Mouse (Mus musculus) activated CD4-positive, CD25-positive, alpha-beta regulatory T cell (primary cell): Measurements from ENCODE around the gene Dpp9. TPM values are rescaled to one million over a fixed set of nuclear protein-coding genes. Genes with fewer than 3 reads are reported as not detected.

Experiments
- polyA plus RNA-seq, 2 experiments: library from polyadenylated mRNA; unstranded; fragments of 100-300 nt; shearing (Covaris generic); gene quantifications; one replicate each; pipeline ENCODE4 v1.2.1; 2017

Dpp9 gene
- 10 to 100 TPM; 19.0 to 43.4 TPM for polyA plus RNA-seq

DNA sequence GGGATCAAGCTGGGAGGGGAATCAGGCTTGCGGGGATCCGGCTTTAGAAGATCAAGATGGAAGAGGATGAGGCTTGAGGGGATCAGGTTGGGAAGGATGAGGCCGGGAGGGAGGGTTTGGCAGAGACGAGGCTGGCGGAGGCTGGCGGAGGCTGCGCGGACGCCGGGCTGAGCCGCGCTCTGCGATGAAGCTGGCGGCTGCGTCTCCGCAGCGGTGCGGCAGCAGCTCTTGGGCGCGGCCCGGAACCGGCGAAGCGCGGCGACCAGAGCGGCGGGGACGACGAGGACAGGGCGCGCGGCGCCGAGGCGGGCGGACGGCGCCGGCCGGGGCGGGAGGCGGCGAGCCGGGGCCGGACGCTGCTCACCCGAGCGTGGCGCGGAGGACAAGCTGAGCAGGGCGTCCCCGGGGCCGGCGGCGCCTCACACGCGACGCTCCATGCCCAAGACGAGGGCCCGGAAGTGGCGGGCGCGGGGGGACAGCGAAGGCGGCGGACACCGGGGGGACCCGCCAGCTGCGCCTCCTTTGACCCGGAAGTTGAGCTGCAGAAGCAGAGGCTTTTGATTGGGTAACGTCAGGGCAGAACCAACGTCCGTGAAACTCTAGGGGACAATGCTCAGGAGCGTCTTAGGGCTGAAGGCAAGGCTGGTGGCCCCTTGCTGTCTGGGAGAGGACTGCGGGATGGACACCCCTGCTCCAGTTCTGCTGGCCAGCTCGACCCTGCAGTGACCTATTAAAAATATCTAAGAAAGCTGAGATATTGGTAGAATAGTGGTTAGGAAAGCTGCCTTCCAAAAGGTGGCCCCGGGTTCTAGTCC lies at the start of gene Dpp9:
TSS of gene Dpp9 (minus strand) at position 529 of the 815 bp plus-strand sequence.

GRCm38 (mm10) chr17:56256239-56256881 lies 37.7 kb upstream of the Dpp9 start, which contains the start of gene Fem1a:
TSS of gene Fem1a (plus strand) at chr17:56256810.

DNA sequence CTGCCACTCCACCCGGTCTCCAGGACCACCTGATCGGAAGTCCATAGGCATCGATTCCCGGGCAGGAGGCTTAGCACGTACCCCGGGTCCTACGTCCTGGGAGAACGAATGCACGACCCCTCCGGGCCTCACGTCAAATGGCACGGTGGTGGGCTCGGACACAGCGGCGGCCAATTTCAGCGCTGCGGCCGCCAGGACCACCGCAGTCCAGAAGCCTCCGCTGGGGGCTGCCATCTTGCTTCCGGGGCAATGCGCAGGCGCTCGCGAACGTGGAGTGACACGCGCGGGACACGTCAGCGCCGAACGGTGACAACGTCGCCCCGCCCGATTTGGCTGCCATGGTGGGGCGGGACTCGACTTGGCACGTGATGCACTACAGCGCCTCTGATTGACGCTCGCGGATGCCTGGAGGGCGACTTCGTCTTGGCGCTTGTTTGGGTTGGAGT lies 35.0 kb downstream of the Dpp9 start, which contains the start of gene Mydgf:
TSS of gene Mydgf (minus strand) at position 263 of the 446 bp plus-strand sequence.

DNA sequence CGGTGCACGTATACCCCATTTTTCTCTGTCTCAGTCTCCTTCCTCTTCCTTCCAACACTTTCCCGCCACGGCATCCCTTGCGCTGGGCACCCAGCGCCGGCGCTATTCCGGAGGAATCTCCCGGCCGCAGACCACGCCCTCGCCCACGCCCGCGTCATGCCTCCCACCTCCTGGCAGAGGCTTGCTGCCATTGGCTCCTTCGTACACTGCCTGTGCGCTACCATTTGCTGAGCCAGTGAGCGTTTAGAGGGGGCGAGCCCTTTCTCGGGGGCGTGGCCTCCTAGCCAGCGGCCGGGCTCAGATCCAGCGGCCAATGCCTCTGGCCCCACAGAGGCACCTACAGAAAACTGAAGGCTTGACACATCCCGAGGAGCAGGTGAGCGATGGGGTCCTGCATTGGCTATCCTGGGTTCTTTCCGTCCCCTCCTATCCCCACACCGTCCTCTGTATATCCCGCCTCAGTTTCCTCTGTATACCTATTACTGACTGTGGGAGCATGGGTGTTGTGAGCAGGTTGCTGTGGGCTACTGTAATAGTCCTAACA lies 56.4 kb downstream of the Dpp9 start, which contains the start of gene Tnfaip8l1:
TSS of gene Tnfaip8l1 (plus strand) at position 247 of the 544 bp plus-strand sequence.

GRCm38 (mm10) chr17:56139858-56140595 lies 78.7 kb downstream of the Dpp9 start, which contains the start of gene Sema6b:
TSS of gene Sema6b (minus strand) at chr17:56140343.

Other genes with a start within 250 kb of the Dpp9 start
- gene Shd, start 248.4 kb downstream of the Dpp9 start, polyA plus RNA-seq: under 1 TPM; 0.17 to 0.95 TPM
- gene Fsd1, start 232.4 kb downstream of the Dpp9 start, polyA plus RNA-seq: under 1 TPM in 1 of 2 experiments, not detected in 1; 0.93 TPM
- under 1 TPM; 0.31 to 0.97 TPM for gene Stap2, start 213.3 kb downstream of the Dpp9 start, polyA plus RNA-seq
- 100 to 1,000 TPM; 106 to 109 TPM for gene Mpnd, start 213.2 kb downstream of the Dpp9 start, polyA plus RNA-seq
- gene Sh3gl1, start 182.3 kb downstream of the Dpp9 start, polyA plus RNA-seq: 100 to 1,000 TPM; 159 to 164 TPM
- 10 to 100 TPM in 1 of 2 experiments, 1 to 10 TPM in 1; 4.0 to 11.4 TPM for gene Chaf1a, start 178.5 kb downstream of the Dpp9 start, polyA plus RNA-seq
- gene Ubxn6, start 143.9 kb downstream of the Dpp9 start, polyA plus RNA-seq: 10 to 100 TPM; 76.4 TPM
- gene Hdgfl2, start 139.3 kb downstream of the Dpp9 start, polyA plus RNA-seq: 100 to 1,000 TPM in 1 of 2 experiments, 10 to 100 TPM in 1; 97.9 to 101 TPM
- gene Plin4, start 109.1 kb downstream of the Dpp9 start, polyA plus RNA-seq: not detected
- not detected for gene Plin5, start 101.3 kb downstream of the Dpp9 start, polyA plus RNA-seq
- gene Lrg1, start 96.9 kb downstream of the Dpp9 start, polyA plus RNA-seq: under 1 TPM in 1 of 2 experiments, not detected in 1; 0.74 TPM
- under 1 TPM; 0.12 to 0.44 TPM for gene Sema6b, start 78.6 kb downstream of the Dpp9 start, polyA plus RNA-seq
- gene Tnfaip8l1, start 56.4 kb downstream of the Dpp9 start, polyA plus RNA-seq: 10 to 100 TPM; 32.7 to 39.4 TPM
- 10 to 100 TPM; 57.9 to 59.9 TPM for gene Mydgf, start 35.0 kb downstream of the Dpp9 start, polyA plus RNA-seq
- gene Fem1a, start 37.9 kb upstream of the Dpp9 start, polyA plus RNA-seq: 10 to 100 TPM; 10.3 to 12.3 TPM
- gene Ticam1, start 57.9 kb upstream of the Dpp9 start, polyA plus RNA-seq: 1 to 10 TPM; 4.8 to 8.9 TPM
- 10 to 100 TPM; 22.9 to 32.3 TPM for gene Plin3, start 74.0 kb upstream of the Dpp9 start, polyA plus RNA-seq
- gene Arrdc5, start 81.4 kb upstream of the Dpp9 start, polyA plus RNA-seq: under 1 TPM in 1 of 2 experiments, not detected in 1; 0.33 TPM
- gene Uhrf1, start 84.4 kb upstream of the Dpp9 start, polyA plus RNA-seq: 10 to 100 TPM; 13.1 to 31.3 TPM
- 10 to 100 TPM; 33.2 to 40.2 TPM for gene Kdm4b, start 107.2 kb upstream of the Dpp9 start, polyA plus RNA-seq